Mouse (Mus musculus) embryonic fibroblast, embryonic 13.5 days (primary cell): ENCODE measurements around the gene Hey2.

Experiments used
- CTCF ChIP-seq: IDR thresholded peaks from 2 replicates; pipeline ENCODE4 v1.5.1; 2011; ENCODE audit warnings: mild to moderate bottlenecking, control low read depth, low read length, moderate library complexity, borderline replicate concordance; ENCODE audit not compliant: insufficient read depth
- POLR2A ChIP-seq: IDR thresholded peaks from 2 replicates; pipeline ENCODE4 v1.6.1; 2011; ENCODE audit warnings: low read depth, mild to moderate bottlenecking, control low read depth, low read length, moderate library complexity

DNA sequence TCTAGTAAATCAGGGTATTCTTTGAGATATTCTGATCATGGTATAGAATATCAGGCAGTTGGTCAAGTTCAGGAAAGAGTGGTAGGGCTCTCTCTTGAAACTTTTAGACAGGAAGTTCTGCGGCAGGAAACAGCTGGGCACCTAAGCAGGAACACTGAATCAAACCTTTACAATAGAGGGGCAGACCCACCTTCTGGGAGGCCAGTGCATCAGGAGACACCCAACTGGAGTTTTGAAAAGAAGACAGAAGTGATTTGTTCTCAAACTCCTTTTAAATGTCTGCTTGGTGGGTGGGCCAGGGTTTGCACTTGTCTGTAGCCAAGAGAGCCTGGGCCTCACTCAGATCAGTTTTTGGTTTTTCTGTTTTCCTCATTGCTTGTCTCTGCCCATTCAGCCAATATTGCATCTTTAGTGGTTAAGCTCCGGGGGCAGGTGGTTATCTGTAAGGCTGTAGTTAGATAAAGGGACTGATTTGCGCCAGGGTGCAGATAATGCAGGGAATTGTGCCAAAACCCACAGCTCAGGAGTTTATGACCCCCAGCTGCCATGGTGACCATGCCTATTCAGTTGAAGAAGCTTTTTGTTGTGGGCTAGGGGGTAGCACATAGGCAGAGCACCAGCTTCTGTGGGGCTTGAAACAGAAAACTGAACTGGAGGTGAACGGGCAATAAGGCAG, 40.6 kb upstream of the Hey2 start:
- TF ChIP-seq CTCF (no peak), POLR2A (no peak)
